Mouse (Mus musculus) spleen, adult 2 months (tissue): ENCODE data around the gene Gm2696. TPM values are rescaled to one million over a fixed set of nuclear protein-coding genes. Genes with fewer than 3 reads are reported as not detected.
"Not testable (repeated sequence)": the region's sequence is repeated elsewhere in the genome, so short reads cannot be mapped to it uniquely, and the experiment has no call there.

Experiments
- DNase-seq, 2 experiments: peaks; one replicate each; pipeline versions ENCODE4 v3.0.0 to v3.0.0-alpha.2; 2012 to 2021; ENCODE audit warnings: low spot score in 2 of 2, low read depth in 1 of 2
- H3K27ac ChIP-seq: fragments of 200-500 bp; 2 replicates; pipeline ENCODE4 v1.5.1; 2012; ENCODE audit warnings: low read length, inconsistent platforms; ENCODE audit not compliant: insufficient read depth
- H3K27me3 ChIP-seq: fragments of 200-500 bp; 2 replicates; pipeline ENCODE4 v1.6.1; 2012; ENCODE audit warnings: mild to moderate bottlenecking, moderate library complexity, low read length, inconsistent platforms; ENCODE audit not compliant: control insufficient read depth, insufficient read depth
- H3K36me3 ChIP-seq: fragments of 200-500 bp; 2 replicates; pipeline ENCODE4 v1.6.1; 2012; ENCODE audit warnings: mild to moderate bottlenecking, low read length, inconsistent platforms; ENCODE audit not compliant: control insufficient read depth, insufficient read depth
- H3K4me1 ChIP-seq: fragments of 200-500 bp; 2 replicates; pipeline ENCODE4 v1.6.1; 2011; ENCODE audit warnings: inconsistent platforms; ENCODE audit not compliant: control insufficient read depth, insufficient read depth, insufficient read length
- H3K4me3 ChIP-seq: fragments of 200-500 bp; 2 replicates; pipeline ENCODE4 v1.5.1; 2011; ENCODE audit warnings: mild to moderate bottlenecking, inconsistent platforms; ENCODE audit not compliant: insufficient read depth, insufficient read length; ENCODE audit errors: extremely low read depth
- CTCF ChIP-seq: fragments of 200-500 bp; IDR thresholded peaks from 2 replicates; pipeline ENCODE4 v1.5.1; 2011; ENCODE audit warnings: mild to moderate bottlenecking, inconsistent platforms; ENCODE audit not compliant: insufficient read depth, insufficient read length, insufficient replicate concordance; ENCODE audit errors: extremely low read depth
- POLR2A ChIP-seq: fragments of 200-500 bp; IDR thresholded peaks from 2 replicates; pipeline ENCODE4 v1.6.1; 2011; ENCODE audit warnings: low read depth, low read length, inconsistent platforms
- WGBS: fragments of 180-500 bp; shearing (Covaris S2); methylation state at CpG from one replicate; pipeline ENCODE4 v1.1.7; 2018; 5-methylcytosine and 5-hydroxymethylcytosine counted together
- polyA plus RNA-seq: library from polyadenylated mRNA; depleted of rRNA; stranded (reverse); fragments of >200 nt; gene quantifications from 2 replicates; pipeline ENCODE4 v1.2.3, GENCODE M21; 2012

Gm2696 gene
- polyA plus RNA-seq, 1 experiment, result not detected

DNA sequence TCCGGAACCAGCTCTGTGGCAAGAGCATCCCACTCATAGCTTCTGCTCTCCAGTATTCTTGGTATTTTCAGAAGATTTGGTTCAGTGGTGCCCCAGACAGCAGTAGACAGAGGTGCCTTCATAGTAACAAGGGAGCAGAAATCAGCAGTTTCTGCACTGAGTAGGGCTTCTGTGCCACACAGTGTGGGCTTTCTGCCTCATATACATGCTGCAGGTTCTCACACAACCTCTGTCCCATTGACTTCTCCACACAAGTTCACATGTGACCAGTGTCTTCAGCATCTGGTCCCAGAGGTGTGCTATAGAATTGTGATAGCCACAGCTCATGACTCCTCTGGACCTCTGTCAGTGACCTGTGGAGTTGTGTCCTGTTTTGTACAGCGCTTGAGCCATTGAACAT, 25.9 kb upstream of the Gm2696 start:
- H3K4me3 ChIP-seq, result no peak overlapping the region
- H3K36me3 ChIP-seq, result no peaks in the 10 kb centered on the region
- H3K4me1 ChIP-seq, result no peaks in the 10 kb centered on the region
- DNase-seq, result no peak
- no peaks in the 10 kb centered on the region for H3K27me3 ChIP-seq
- 70% methylated on average over 2 of the region's 2 CpGs for WGBS
- no peak for TF ChIP-seq POLR2A
- TF ChIP-seq CTCF, result no peak
- H3K27ac ChIP-seq, result no peak overlapping the region

DNA sequence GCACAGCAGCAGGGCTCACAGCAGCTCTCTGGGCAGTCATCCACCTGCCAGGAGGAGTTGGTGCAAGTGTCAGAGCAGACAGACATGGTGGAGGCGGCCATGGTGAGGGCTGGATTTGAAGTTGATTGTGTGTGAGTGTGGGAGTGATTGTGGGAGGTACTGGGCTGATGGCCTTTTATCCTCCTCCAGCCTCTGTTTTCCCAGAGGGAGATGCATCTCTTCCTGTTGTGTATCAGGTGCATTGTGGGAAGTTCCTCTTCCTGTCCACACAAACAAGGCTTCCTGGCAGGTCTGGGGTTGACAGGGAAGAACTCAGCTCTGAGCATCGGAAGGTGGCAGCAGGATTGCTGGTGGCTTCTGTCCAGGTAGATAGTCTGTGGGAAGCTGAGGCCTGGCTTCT, 19.5 kb upstream of the Gm2696 start, which contains the start of gene Gm9639:
Gm9639 (minus strand) TSS at position 101 of the 400 bp plus-strand sequence.
- no peaks in the 10 kb centered on the region for H3K36me3 ChIP-seq
- 66% methylated on average over 2 of the region's 2 CpGs for WGBS
- TF ChIP-seq CTCF, result no peak
- no peak for TF ChIP-seq POLR2A
- H3K4me1 ChIP-seq, result no peaks in the 10 kb centered on the region
- no peak for DNase-seq
- H3K27me3 ChIP-seq, result no peaks in the 10 kb centered on the region
- H3K27ac ChIP-seq, result no peak within 1 kb of the TSS
- no peak within 1 kb of the TSS for H3K4me3 ChIP-seq

GRCm38 (mm10) chr10:77797677-77798076, 16.8 kb upstream of the Gm2696 start:
- Histone ChIP-seq H3K4me1 (no peaks in the 10 kb centered on the region), H3K27ac (no peak overlapping the region), H3K36me3 (no peaks in the 10 kb centered on the region), H3K27me3 (no peaks in the 10 kb centered on the region), H3K4me3 (no peak overlapping the region)
- 54% methylated on average over 3 of the region's 3 CpGs for WGBS
- TF ChIP-seq CTCF, result no peak
- no peak for TF ChIP-seq POLR2A
- DNase-seq, result no peak

- H3K36me3 ChIP-seq, H3K4me1 ChIP-seq, H3K4me3 ChIP-seq, H3K27ac ChIP-seq, DNase-seq, H3K27me3 ChIP-seq: not testable (repeated sequence)
- 56% methylated on average over 3 of the region's 3 CpGs for WGBS
Measured at GRCm38 (mm10) chr10:77798164-77798920, 16.1 kb upstream of the Gm2696 start.

- TF ChIP-seq CTCF (no peak), POLR2A (no peak)
- no peak for DNase-seq
- H3K27ac ChIP-seq, result no peak within 1 kb of the TSS
- 68% methylated on average over 8 of the region's 8 CpGs for WGBS
- H3K36me3 ChIP-seq, result no peaks in the 10 kb centered on the region
- H3K4me1 ChIP-seq, result no peaks in the 10 kb centered on the region
- H3K27me3 ChIP-seq, result no peaks in the 10 kb centered on the region
- H3K4me3 ChIP-seq, result no peak within 1 kb of the TSS
Measured at GRCm38 (mm10) chr10:77798921-77799508, 15.5 kb upstream of the Gm2696 start, which contains the start of gene Gm19668. Gene Gm19668, minus strand, starts transcription at chr10:77799133.

DNA sequence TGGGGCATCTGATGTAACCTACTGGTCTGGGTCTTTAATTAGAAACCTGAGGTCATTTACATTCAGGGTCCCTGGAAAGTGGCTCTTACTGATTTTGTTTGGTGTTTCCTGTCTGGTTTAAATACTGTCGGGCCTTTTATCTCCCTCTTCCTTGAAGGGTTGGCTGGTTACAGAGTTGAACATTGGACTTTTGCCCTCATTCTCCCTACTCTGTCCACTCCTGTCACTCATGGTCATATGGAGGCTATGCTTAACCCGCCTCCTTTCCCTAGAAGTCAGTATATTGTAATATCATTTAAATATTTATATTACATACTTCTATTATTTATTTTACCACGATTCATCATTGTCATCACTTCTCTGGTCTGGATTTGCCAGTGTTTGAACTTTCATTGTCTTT, 10.4 kb upstream of the Gm2696 start:
- Histone ChIP-seq H3K4me3 (no peak overlapping the region), H3K4me1 (no peaks in the 10 kb centered on the region), H3K36me3 (no peaks in the 10 kb centered on the region), H3K27ac (no peak overlapping the region), H3K27me3 (no peaks in the 10 kb centered on the region)
- no peak for DNase-seq
- WGBS, result 59% methylated on average over 3 of the region's 3 CpGs
- TF ChIP-seq CTCF, result no peak
- no peak for TF ChIP-seq POLR2A

GRCm38 (mm10) chr10:77811743-77812142, 2.7 kb upstream of the Gm2696 start, which contains the start of gene Gm9507:
Gene Gm9507, minus strand, starts transcription at chr10:77811843.
- Histone ChIP-seq H3K4me3 (no peak within 1 kb of the TSS), H3K4me1 (no peaks in the 10 kb centered on the region), H3K36me3 (no peaks in the 10 kb centered on the region), H3K27me3 (no peaks in the 10 kb centered on the region), H3K27ac (no peak within 1 kb of the TSS)
- DNase-seq, result no peak
- no peak for TF ChIP-seq CTCF
- TF ChIP-seq POLR2A, result no peak
- 71% methylated on average over 5 of the region's 5 CpGs for WGBS
